Mouse (Mus musculus) adrenal gland, postnatal 14 days (tissue): ENCODE measurements at regions not wholly inside any gene's neighbourhood (a gene's known extent, or its start where the extent isn't known, plus 50 kb on each side); places are given as distances from the start of the nearest gene placed in this dataset.
A peak's percentile ranks its signal among the peaks of the same experiment; 100 is the strongest.

ENCODE experiments used
- DNase-seq: peaks from one replicate; pipeline ENCODE4 v3.0.0; 2021; ENCODE audit warnings: mixed read lengths

DNA sequence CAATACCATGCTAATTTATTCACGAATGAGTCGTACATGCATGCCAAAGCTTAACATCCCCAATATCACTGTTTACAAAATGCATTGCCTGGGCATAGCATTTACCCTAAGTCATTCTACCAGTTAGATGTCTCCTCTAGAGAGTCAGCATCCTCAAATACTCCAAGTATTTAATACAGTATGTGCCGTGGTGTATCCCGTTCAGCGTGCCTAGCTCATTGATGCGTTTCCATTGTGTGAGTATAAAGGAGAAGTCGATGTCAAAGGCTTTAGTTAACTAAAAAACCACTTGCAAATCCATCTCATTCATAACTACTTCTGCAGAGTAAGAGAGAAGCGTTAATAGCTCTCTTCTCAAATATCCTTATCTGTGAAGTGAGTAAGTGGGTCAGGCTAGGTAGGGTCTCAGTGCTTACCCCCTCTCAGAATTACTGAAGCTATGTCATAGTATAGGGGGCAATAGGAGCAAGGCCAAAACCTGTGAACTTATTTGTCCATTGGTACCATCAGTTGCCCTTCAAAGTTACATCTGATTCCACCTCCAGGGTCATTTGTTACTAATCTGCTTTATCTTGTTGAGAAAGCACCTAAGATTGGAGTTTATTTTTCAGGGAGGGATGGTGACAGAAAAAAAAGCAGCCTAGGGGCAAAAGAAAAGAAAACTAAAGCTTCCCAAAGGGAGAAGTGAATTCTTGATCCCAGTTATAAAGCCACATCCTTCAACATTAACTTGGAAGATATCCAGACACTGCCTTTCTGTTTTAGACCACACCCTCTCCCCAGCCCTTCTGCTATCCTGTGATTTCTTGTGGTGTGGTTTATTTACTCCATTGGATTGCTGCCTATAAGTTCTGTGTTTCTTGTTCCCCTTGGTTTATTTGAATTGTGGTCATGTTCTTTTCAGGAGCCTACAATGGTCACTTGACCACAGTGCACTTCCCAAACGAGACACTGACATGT lies 427.2 kb upstream of the Ubash3b start:
- no peak for DNase-seq

DNA sequence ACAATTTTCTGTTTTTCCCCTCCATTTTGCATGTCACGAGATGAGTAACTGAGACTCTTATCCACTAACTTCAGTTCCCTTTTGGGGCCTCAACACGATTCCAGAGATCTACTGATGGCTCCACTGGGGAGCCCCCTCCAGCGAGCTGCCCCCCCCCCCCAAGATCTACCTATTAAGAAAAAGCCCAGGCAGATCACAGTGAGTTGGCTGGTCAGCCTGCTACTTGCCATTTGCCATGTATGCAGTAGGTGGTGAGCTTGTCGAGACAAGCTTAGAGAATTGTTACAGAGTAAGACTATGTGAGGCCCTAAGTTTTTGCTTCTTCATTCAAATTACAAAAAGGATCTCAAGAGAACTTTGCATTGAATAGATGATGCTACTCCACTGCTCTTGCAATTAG lies 426.3 kb upstream of the Ubash3b start:
- no peak for DNase-seq

- DNase-seq: no peak
These were observed 425.6 kb upstream of the Ubash3b start for GRCm38 (mm10) chr9:41586966-41587570.

- no peak for DNase-seq
These were observed 424.8 kb upstream of the Ubash3b start for GRCm38 (mm10) chr9:41586291-41586690.

DNA sequence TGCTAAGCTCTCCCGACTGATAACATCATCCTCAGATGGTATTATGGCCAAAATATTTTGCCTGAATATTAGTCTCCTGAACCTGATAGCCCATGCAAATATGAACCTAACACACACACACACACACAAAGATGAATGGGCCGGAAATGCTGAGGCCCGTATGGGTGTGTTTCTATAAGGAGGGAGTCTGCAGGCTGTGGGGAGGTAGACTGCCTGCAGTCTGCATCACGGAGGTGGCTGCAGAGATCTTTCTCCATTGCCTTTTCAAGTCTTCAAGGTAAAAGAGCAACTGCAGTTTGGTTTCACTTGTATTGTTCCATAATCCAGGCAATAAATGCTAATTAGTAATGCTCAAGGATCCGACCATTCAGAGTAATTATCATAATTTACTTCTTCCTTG lies 424.3 kb upstream of the Ubash3b start:
- no peak for DNase-seq

DNA sequence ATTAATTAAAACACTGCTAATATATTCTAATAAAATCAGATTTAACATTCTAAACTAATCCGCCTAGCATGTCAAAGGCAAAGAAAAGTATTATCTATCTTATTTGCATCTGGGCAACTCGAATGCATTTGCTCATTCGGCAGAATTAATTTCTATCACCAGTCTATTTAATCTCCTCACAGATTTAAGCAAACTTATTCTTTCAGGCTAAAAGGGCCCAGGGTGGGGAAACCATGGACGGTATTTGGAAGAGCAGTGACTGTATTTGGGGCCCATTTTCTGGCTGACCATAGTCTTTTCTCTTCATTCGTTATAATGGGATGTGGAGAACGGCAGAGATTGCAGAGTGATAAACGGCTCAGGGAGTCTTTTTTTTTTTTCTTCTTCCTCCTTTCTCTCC lies 423.5 kb upstream of the Ubash3b start:
- DNase-seq: no peak

DNA sequence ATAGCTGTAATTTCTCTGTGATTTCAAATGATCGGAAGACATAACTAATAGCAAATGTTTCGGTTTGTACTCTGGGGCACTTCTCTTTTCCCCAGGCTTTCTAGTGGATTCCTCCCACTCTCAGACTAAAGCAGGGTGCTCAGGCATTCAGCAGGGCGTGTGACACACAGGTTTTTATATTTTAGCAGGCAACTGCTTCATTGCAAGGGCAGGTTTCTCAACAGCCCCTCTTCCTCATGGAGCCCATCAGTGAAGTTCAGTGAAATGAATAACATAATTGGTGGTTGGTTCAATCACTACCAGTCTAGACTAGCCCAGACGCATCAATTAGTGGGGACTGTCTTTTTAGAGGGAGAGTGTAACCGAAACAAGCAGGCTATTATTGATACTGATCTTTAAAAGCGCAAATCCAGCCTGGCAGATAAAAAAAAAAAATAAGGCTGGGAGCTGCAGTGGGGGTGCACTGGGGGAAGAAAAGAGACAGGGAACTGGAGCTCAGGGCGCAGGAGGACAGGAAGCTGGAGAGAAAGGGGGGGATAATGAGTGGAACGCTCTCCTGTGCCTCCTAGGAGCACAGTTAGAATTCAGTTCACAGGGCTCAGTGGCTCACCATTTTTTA lies 422.3 kb upstream of the Ubash3b start:
- DNase-seq: peak; percentile 35

GRCm38 (mm10) chr9:41583276-41583675 lies 421.8 kb upstream of the Ubash3b start:
- no peak for DNase-seq

- no peak for DNase-seq
These were observed 421.3 kb upstream of the Ubash3b start for GRCm38 (mm10) chr9:41582711-41583236.

GRCm38 (mm10) chr9:41582171-41582570 lies 420.7 kb upstream of the Ubash3b start:
- no peak for DNase-seq

- DNase-seq: no peak
These were observed 420.2 kb upstream of the Ubash3b start for GRCm38 (mm10) chr9:41581741-41582140.

DNA sequence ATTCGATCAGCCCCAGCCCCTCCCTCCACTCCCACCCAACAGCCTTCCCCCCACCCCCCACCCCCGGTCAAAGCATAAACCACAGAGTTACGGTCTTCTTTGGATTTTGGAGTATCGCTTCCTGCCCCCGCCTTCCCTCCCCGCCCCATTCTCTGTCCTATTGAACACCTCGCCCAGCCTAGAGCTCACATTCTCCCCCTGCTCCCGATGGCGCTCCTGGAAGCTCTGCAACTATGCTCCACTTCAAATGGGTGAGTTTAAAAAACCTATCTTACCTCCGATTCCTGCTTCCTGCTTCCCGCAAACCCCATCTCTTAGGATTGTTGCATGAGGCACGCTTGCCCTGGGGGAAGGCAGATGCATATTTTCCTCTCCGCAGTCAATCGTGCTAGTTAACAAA lies 419.7 kb upstream of the Ubash3b start:
- DNase-seq: peak; percentile 56

DNA sequence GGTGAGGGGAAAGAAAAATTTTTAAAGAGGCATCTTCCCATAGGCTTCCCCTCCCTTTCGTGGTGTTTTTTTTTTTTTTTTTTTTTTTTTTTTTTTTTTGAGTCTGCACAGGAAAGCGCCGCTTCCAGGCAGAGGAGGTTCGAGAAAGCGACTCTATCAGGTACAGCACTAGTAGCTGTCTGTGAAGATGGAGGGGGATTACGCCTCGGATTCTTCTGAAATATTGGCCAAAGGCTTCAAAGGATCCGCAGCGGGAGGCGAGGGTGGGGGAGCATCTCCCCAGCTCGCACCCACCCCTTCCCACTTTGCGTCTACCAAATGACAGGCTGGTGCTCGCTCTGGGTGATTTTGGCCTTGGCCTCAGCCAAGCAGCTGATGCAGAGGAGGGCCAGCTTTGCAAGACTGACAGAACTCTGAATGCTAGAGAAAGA lies 419.1 kb upstream of the Ubash3b start:
- peak; percentile 72 for DNase-seq

DNA sequence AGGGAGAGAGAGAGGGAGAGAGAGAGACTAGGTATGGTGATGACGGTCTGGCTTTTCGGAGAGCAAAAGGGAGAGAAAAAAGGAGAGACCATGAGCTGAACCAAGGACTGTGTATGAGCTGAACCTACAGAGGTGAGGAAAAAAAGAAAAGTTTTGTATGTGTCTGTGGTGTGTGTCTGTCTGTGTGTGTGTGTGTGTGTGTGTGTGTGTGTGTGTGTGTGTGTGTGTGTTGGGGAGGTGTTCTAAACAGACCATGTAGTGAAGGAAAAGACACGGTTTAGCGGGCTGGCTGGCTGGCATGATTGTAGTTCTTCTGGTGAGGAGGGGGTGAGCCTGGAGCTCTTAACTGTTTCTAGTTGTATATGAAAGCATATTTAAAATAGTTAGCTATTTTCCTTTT lies 418.6 kb upstream of the Ubash3b start:
- peak; percentile 20 for DNase-seq

GRCm38 (mm10) chr9:41579107-41580014 lies 417.9 kb upstream of the Ubash3b start:
- DNase-seq: peak; percentile 75

DNA sequence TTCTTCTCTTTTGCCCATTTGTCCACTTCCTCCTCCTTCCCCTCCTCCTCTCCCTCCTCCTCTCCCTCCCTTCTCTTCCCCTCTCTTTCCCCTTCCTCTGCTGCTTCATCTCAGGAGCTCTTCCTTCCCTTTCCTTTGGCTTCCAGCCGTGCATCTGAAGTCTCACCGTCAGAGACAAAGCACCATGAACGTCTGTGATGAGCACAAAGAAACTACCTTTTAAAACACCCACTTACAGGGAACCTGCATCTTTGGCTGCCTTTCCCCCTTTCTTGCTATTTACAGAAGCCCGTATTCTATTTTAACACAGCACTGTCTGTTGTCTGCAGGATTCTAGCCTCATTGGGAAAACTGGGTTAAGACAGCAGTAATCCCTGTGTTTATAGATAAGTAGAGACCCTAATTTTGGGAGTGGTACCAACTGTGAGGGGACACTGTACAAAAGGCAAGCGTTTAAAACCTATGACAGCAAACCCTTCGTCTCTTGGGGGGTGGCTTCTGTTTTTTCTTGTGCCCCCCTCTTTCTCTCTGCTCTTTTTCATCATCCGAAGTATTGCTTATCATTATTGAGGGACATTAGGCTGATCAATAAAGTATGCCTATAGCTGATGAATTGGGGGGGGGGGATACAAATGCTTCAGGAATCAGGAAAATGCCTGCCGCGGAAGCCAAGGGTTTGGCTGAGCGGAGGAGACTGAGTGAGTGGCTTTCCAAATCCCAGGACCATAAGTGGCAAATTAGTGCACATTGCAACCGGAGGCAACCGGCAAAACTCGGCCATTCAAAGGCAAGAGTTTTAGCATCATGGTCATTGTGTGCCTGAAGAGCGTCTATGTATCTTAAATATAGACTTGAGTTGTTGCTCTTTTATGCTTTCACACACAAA lies 417.0 kb upstream of the Ubash3b start:
- DNase-seq: no peak

DNA sequence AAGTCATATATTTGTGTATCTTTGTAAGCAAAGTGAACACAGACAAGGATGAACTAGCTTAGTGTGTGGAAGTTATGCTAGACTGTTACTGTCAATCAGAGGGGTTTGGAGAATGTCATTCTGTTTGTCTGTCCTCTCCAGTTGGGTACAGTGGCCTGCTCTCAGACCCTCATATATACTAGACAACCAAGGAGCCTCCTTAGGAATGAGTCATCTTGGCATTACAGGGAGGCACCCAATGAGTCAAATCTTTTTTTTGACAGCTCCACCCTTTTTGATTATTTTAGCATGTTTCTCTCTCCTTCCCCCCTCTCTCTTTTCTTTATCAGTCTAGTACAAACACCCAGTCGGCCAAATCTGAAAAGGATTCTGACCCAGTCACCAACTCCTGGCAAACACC lies 416.3 kb upstream of the Ubash3b start:
- no peak for DNase-seq

GRCm38 (mm10) chr9:41575826-41576225 lies 414.3 kb upstream of the Ubash3b start:
- no peak for DNase-seq

DNA sequence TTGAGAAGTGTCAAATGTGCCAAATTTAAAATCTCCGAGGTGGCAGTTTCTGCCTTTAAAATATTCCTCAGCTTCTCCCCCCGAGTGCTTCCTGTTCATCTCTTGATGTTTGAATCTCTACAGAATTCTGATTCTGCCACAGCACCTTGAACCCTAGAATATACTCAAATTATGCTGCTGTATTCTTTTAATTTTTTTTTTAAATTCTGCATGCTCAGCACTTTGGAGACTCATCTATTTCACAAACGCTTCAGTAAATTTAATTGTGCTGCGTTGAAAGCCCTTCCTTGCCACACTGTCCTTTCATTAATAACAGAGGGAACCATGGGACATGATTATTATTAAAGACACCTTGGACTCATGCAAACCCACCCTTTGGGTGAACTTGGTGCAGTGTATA lies 408.8 kb upstream of the Ubash3b start:
- no peak for DNase-seq

GRCm38 (mm10) chr9:41566496-41566895 lies 405.0 kb upstream of the Ubash3b start:
- no peak for DNase-seq

- DNase-seq: no peak
These were observed 404.3 kb upstream of the Ubash3b start for GRCm38 (mm10) chr9:41565784-41566183.
